Mouse (Mus musculus) ES-Bruce4 (cell line): ENCODE measurements around the gene Pdzd2. TPM values are rescaled to one million over a fixed set of nuclear protein-coding genes. Genes with fewer than 3 reads are reported as not detected.
"Not testable (repeated sequence)": the region's sequence is repeated elsewhere in the genome, so short reads cannot be mapped to it uniquely, and the experiment has no call there.

ENCODE experiments used
- H3K27ac ChIP-seq: 2 replicates; pipeline ENCODE4 v1.5.1; 2012; ENCODE audit warnings: low read length, inconsistent platforms; ENCODE audit not compliant: insufficient read depth
- H3K27me3 ChIP-seq: 2 replicates; pipeline ENCODE4 v1.6.1; 2012; ENCODE audit warnings: mild to moderate bottlenecking, low read length, inconsistent platforms; ENCODE audit not compliant: control insufficient read depth, poor library complexity, insufficient read depth, severe bottlenecking
- H3K36me3 ChIP-seq: 2 replicates; pipeline ENCODE4 v1.6.1; 2012; ENCODE audit warnings: inconsistent platforms, mild to moderate bottlenecking, low read length, moderate library complexity; ENCODE audit not compliant: control insufficient read depth, poor library complexity, insufficient read depth, severe bottlenecking
- H3K4me1 ChIP-seq: one replicate; pipeline ENCODE4 v1.8.1; 2011; ENCODE audit warnings: low read length; ENCODE audit not compliant: control insufficient read depth, insufficient read depth
- H3K4me3 ChIP-seq: 2 replicates; pipeline ENCODE4 v1.5.1; 2011; ENCODE audit warnings: low read depth, mild to moderate bottlenecking, low read length
- H3K9ac ChIP-seq: 2 replicates; pipeline ENCODE4 v1.6.1; 2012; ENCODE audit warnings: low read depth, mild to moderate bottlenecking, inconsistent platforms; ENCODE audit not compliant: poor library complexity, severe bottlenecking
- H3K9me3 ChIP-seq: replicated peaks from 2 replicates; pipeline ENCODE4 v1.6.1; 2012; ENCODE audit warnings: mild to moderate bottlenecking, low read length, inconsistent platforms; ENCODE audit not compliant: control insufficient read depth, poor library complexity, insufficient read depth, severe bottlenecking
- CTCF ChIP-seq: IDR thresholded peaks from one replicate; pipeline ENCODE4 v1.8.1; 2011; ENCODE audit warnings: low read depth, low read length
- EP300 ChIP-seq: IDR thresholded peaks from 2 replicates; pipeline ENCODE4 v1.6.1; 2011; ENCODE audit warnings: low read depth, low read length; ENCODE audit not compliant: insufficient read depth
- POLR2A ChIP-seq: IDR thresholded peaks from one replicate; pipeline ENCODE4 v1.8.1; 2011; ENCODE audit warnings: low read length; ENCODE audit not compliant: insufficient read depth
- polyA plus RNA-seq: library from polyadenylated mRNA; stranded (reverse); fragments of >200 nt; gene quantifications from 2 replicates; pipeline ENCODE4 v1.2.4, GENCODE M21; 2011; ENCODE audit warnings: low read depth; ENCODE audit not compliant: missing spikeins, insufficient read depth, insufficient read length

The Pdzd2 gene
- polyA plus RNA-seq, 1 experiment: 7.3 TPM

- H3K4me1 ChIP-seq: no peaks in the 10 kb centered on the region
- no peak overlapping the region for H3K4me3 ChIP-seq
- no peaks in the 10 kb centered on the region for H3K27me3 ChIP-seq
- H3K9me3 ChIP-seq: no peaks in the 10 kb centered on the region
- TF ChIP-seq EP300 (no peak), CTCF (no peak)
- no peak overlapping the region for H3K9ac ChIP-seq
- H3K36me3 ChIP-seq: no peaks in the 10 kb centered on the region
- H3K27ac ChIP-seq: no peak overlapping the region
These were observed 372.2 kb downstream of the Pdzd2 start for GRCm38 (mm10) chr15:12367306-12368080.

GRCm38 (mm10) chr15:12366580-12367305 is 373.0 kb downstream of the Pdzd2 start:
- H3K9me3 ChIP-seq, H3K27ac ChIP-seq, H3K4me1 ChIP-seq: not testable (repeated sequence)

GRCm38 (mm10) chr15:12366072-12366469 is 373.7 kb downstream of the Pdzd2 start:
- Histone ChIP-seq H3K27me3 (no peaks in the 10 kb centered on the region), H3K27ac (no peak overlapping the region)

More at GRCm38 (mm10) chr15:12366580-12367305, 373.0 kb downstream of the Pdzd2 start:
- not testable (repeated sequence) for H3K36me3 ChIP-seq, H3K27me3 ChIP-seq, H3K9ac ChIP-seq, H3K4me3 ChIP-seq

GRCm38 (mm10) chr15:12365416-12366071 is 374.2 kb downstream of the Pdzd2 start:
- Histone ChIP-seq H3K9me3 (no peaks in the 10 kb centered on the region), H3K36me3 (0 out of 2 replicates have a peak, but pooled peaks cover 2% of the 10 kb centered on the region), H3K9ac (no peak overlapping the region), H3K27ac (no peak overlapping the region), H3K4me1 (no peaks in the 10 kb centered on the region), H3K4me3 (no peak overlapping the region), H3K27me3 (no peaks in the 10 kb centered on the region)
- TF ChIP-seq EP300 (no peak), CTCF (no peak), POLR2A (no peak)

More at GRCm38 (mm10) chr15:12366072-12366469, 373.7 kb downstream of the Pdzd2 start:
- Histone ChIP-seq H3K9ac (no peak overlapping the region), H3K36me3 (0 out of 2 replicates have a peak, but pooled peaks cover 2% of the 10 kb centered on the region), H3K4me3 (no peak overlapping the region), H3K4me1 (no peaks in the 10 kb centered on the region), H3K9me3 (no peaks in the 10 kb centered on the region)
- no peak for TF ChIP-seq POLR2A
- TF ChIP-seq EP300: no peak
- no peak for TF ChIP-seq CTCF

- Histone ChIP-seq H3K4me3 (no peak overlapping the region), H3K27ac (no peak overlapping the region), H3K9ac (no peak overlapping the region), H3K27me3 (no peaks in the 10 kb centered on the region), H3K9me3 (no peaks in the 10 kb centered on the region), H3K4me1 (no peaks in the 10 kb centered on the region), H3K36me3 (0 out of 2 replicates have a peak, but pooled peaks cover 2% of the 10 kb centered on the region)
- TF ChIP-seq EP300 (no peak), CTCF (no peak), POLR2A (no peak)
These were observed 375.6 kb downstream of the Pdzd2 start for GRCm38 (mm10) chr15:12364096-12364495.

GRCm38 (mm10) chr15:12362701-12363040 is 377.1 kb downstream of the Pdzd2 start:
- TF ChIP-seq POLR2A (no peak), CTCF (no peak), EP300 (no peak)
- Histone ChIP-seq H3K9me3 (no peaks in the 10 kb centered on the region), H3K36me3 (0 out of 2 replicates have a peak, but pooled peaks cover 2% of the 10 kb centered on the region), H3K27ac (no peak overlapping the region), H3K9ac (no peak overlapping the region), H3K4me3 (no peak overlapping the region), H3K4me1 (no peaks in the 10 kb centered on the region), H3K27me3 (no peaks in the 10 kb centered on the region)
